Mouse (Mus musculus) limb, embryonic 14.5 days (tissue): Measurements from ENCODE around the gene Gse1. TPM values are rescaled to one million over a fixed set of nuclear protein-coding genes. Genes with fewer than 3 reads are reported as not detected.
A peak's percentile ranks its signal among the peaks of the same experiment; 100 is the strongest.

Experiments used
- ATAC-seq: fragments of 200-750 bp; cut with Nextera tagmentation; 2 replicates; pipeline ENCODE4 v1.8.0; 2017; ENCODE audit warnings: low read depth, moderate number of reproducible peaks, moderate TSS enrichment; ENCODE audit not compliant: low FRiP score
- DNase-seq: peaks from one replicate; pipeline ENCODE4 v3.0.0-alpha.2; 2015; ENCODE audit warnings: low spot score
- H3K27ac ChIP-seq: fragments of 300-500 bp; sonication (generic); replicated peaks from 2 replicates; pipeline ENCODE4 v1.5.1; 2014; ENCODE audit warnings: low read depth, mild to moderate bottlenecking, low read length, moderate library complexity, mixed read lengths
- H3K27me3 ChIP-seq: fragments of 300-500 bp; sonication (generic); 2 replicates; pipeline ENCODE4 v1.6.1; 2014; ENCODE audit warnings: low read length, mixed read lengths; ENCODE audit not compliant: control insufficient read depth, insufficient read depth
- H3K36me3 ChIP-seq: fragments of 300-500 bp; sonication (generic); 2 replicates; pipeline ENCODE4 v1.6.1; 2014; ENCODE audit warnings: mild to moderate bottlenecking, low read length, moderate library complexity, mixed read lengths; ENCODE audit not compliant: control insufficient read depth, insufficient read depth
- H3K4me1 ChIP-seq: fragments of 300-500 bp; sonication (generic); 2 replicates; pipeline ENCODE4 v1.6.1; 2014; ENCODE audit warnings: antibody characterized with exemption, low read length, mixed read lengths; ENCODE audit not compliant: control insufficient read depth, insufficient read depth
- H3K4me2 ChIP-seq: fragments of 300-500 bp; sonication (generic); replicated peaks from 2 replicates; pipeline ENCODE4 v1.6.1; 2014; ENCODE audit warnings: low read depth, mild to moderate bottlenecking, low read length, moderate library complexity; ENCODE audit not compliant: severe bottlenecking
- H3K4me3 ChIP-seq: fragments of 300-500 bp; sonication (generic); replicated peaks from 2 replicates; pipeline ENCODE4 v1.5.1; 2014; ENCODE audit warnings: low read length
- H3K9ac ChIP-seq: fragments of 300-500 bp; sonication (generic); 2 replicates; pipeline ENCODE4 v1.6.1; 2014; ENCODE audit warnings: mild to moderate bottlenecking, low read depth, low read length, moderate library complexity; ENCODE audit not compliant: severe bottlenecking
- H3K9me3 ChIP-seq: fragments of 300-500 bp; sonication (generic); 2 replicates; pipeline ENCODE4 v1.6.1; 2016; ENCODE audit warnings: low read length; ENCODE audit not compliant: control insufficient read depth
- POLR2A ChIP-seq: fragments of 200-500 bp; IDR thresholded peaks from 2 replicates; pipeline ENCODE4 v1.8.0; 2012; ENCODE audit warnings: inconsistent platforms, mild to moderate bottlenecking, moderate library complexity, borderline replicate concordance; ENCODE audit not compliant: insufficient read depth, insufficient read length; ENCODE audit errors: extremely low read depth
- WGBS: fragments of 180-500 bp; shearing (Covaris S2); extraction: QIAGEN DNeasy Blood & Tissue Kit; methylation state at CpG from one replicate; pipeline ENCODE4 v1.1.7; 2014; 5-methylcytosine and 5-hydroxymethylcytosine counted together
- polyA plus RNA-seq, 2 experiments: library from polyadenylated mRNA; depleted of rRNA in 1 of 2; stranded (reverse) in 1 of 2; unstranded in 1 of 2; fragments of >200 nt; fragmentation: Nextera tagmentation in 1 of 2; extraction: Ambion mirVana in 1 of 2; gene quantifications; 2 replicates each; pipeline versions ENCODE4 v1.2.1 to v1.2.3; 2012 to 2014

Gene Gse1
- polyA plus RNA-seq, 2 experiments, result 10.3 to 32.6 TPM

DNA sequence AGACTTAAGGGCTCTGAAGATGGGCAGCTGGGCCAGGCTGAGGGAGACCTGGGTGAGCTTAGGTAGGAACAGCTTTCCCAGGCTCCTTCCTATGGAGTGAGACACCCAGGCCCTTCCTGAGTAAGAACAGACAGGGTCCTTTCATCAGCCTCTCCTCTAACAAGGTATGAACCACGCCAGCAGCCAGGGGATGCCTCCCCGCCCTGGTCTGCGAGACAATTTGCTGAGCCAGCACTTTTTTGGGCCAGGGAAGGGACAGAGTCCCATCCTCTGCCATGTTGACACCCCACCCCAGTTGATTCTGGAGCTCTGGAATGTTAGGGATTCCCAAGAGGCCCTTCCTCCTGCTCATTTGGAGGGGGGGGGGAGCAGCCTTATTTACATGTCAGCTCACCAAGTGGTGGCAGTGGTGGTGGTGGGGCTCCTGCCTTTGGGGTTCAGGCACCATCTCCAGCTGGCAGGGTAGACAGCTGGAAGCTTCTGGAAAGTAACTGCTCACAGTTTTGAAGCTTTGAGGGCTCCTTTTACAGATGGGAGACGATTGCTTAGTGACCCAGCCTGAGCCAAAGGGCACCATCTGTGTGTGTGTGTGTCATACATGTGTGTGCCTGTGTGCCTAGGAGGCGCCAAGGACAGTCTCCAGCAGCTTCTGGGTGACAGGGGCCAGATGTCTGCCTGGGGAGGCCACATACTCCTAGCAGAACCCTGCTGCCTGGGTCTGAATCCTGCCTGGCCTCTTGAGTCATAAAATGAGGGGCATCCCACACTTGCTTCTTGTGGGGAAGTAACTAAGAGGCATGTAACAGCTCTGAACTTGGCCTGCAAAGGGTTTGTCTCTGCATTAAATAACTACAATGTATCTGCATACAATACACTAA lies 1.3 kb upstream of the Gse1 start:
- no peaks in the 10 kb centered on the region for H3K36me3 ChIP-seq
- no peaks in the 10 kb centered on the region for H3K27me3 ChIP-seq
- H3K27ac ChIP-seq, result no peak overlapping the region
- no peak overlapping the region for H3K4me3 ChIP-seq
- 43% methylated on average over 5 of the region's 5 CpGs for WGBS
- no peak for TF ChIP-seq POLR2A
- ATAC-seq (no peak), DNase-seq (no peak)
- 0 out of 2 replicates have a peak overlapping the region, but pooled peaks have one; percentile 16 for H3K9ac ChIP-seq
- H3K4me2 ChIP-seq, result peak overlapping the region; percentile 98
- peaks cover 70% of the 10 kb centered on the region for H3K4me1 ChIP-seq
- H3K9me3 ChIP-seq, result no peaks in the 10 kb centered on the region

- Histone ChIP-seq H3K36me3 (no peaks in the 10 kb centered on the region), H3K4me2 (peak overlapping the region; percentile 98), H3K9ac (peak overlapping the region; percentile 49), H3K4me1 (peaks cover 74% of the 10 kb centered on the region), H3K27me3 (no peaks in the 10 kb centered on the region), H3K9me3 (no peaks in the 10 kb centered on the region), H3K4me3 (peak overlapping the region; percentile 66), H3K27ac (0 out of 2 replicates have a peak overlapping the region, but pooled peaks have one; percentile 33)
- ATAC-seq (no peak), DNase-seq (no peak)
- TF ChIP-seq POLR2A, result no peak
Measured at GRCm38 (mm10) chr8:120227578-120227876, 729 bp upstream of the Gse1 start.

GRCm38 (mm10) chr8:120228781-120229573 lies 721 bp downstream of the Gse1 start:
- ATAC-seq, result peak; percentile 6; the same call in 1 of the 2 replicates

GRCm38 (mm10) chr8:120229574-120229916 lies 1.3 kb downstream of the Gse1 start:
- no peak for ATAC-seq

More at GRCm38 (mm10) chr8:120228781-120229573, 721 bp downstream of the Gse1 start:
- TF ChIP-seq POLR2A, result no peak
- H3K9ac ChIP-seq, result peak overlapping the region; percentile 67
- H3K27me3 ChIP-seq, result no peaks in the 10 kb centered on the region
- H3K4me2 ChIP-seq, result peak overlapping the region; percentile 98
- peaks cover 82% of the 10 kb centered on the region for H3K4me1 ChIP-seq
- peak overlapping the region; percentile 66 for H3K4me3 ChIP-seq
- WGBS, result 1% methylated on average over 79 of the region's 125 CpGs
- peaks cover 6% of the 10 kb centered on the region; the same call in 1 of the 2 replicates for H3K36me3 ChIP-seq
- no peaks in the 10 kb centered on the region for H3K9me3 ChIP-seq
- H3K27ac ChIP-seq, result peak overlapping the region; percentile 65
- DNase-seq, result no peak

GRCm38 (mm10) chr8:120230081-120230480 lies 1.8 kb downstream of the Gse1 start:
- ATAC-seq (no peak), DNase-seq (no peak)
- WGBS, result 5% methylated on average over 18 of the region's 22 CpGs
- Histone ChIP-seq H3K9ac (peak overlapping the region; percentile 67), H3K4me2 (peak overlapping the region; percentile 98), H3K9me3 (no peaks in the 10 kb centered on the region), H3K36me3 (peaks cover 6% of the 10 kb centered on the region; the same call in 1 of the 2 replicates), H3K27me3 (no peaks in the 10 kb centered on the region), H3K4me3 (peak overlapping the region; percentile 66), H3K4me1 (peaks cover 82% of the 10 kb centered on the region), H3K27ac (no peak overlapping the region)
- TF ChIP-seq POLR2A, result no peak

More at GRCm38 (mm10) chr8:120229574-120229916, 1.3 kb downstream of the Gse1 start:
- Histone ChIP-seq H3K4me2 (peak overlapping the region; percentile 98), H3K27me3 (no peaks in the 10 kb centered on the region), H3K9me3 (no peaks in the 10 kb centered on the region), H3K4me3 (peak overlapping the region; percentile 66), H3K36me3 (peaks cover 6% of the 10 kb centered on the region; the same call in 1 of the 2 replicates), H3K9ac (peak overlapping the region; percentile 67), H3K4me1 (peaks cover 81% of the 10 kb centered on the region), H3K27ac (no peak overlapping the region)
- DNase-seq, result no peak
- TF ChIP-seq POLR2A, result no peak
- 4% methylated on average over 17 of the region's 22 CpGs for WGBS
